Mouse (Mus musculus) heart, postnatal 0 days (tissue): Measurements from ENCODE around the gene Kcp.

Experiments
- CTCF ChIP-seq: IDR thresholded peaks from 2 replicates; pipeline ENCODE4 v1.5.1; 2016; ENCODE audit warnings: antibody characterized with exemption, control low read depth, low read depth
- EP300 ChIP-seq: IDR thresholded peaks from 2 replicates; pipeline ENCODE4 v1.6.1; 2016; ENCODE audit warnings: antibody characterized with exemption, low read depth

DNA sequence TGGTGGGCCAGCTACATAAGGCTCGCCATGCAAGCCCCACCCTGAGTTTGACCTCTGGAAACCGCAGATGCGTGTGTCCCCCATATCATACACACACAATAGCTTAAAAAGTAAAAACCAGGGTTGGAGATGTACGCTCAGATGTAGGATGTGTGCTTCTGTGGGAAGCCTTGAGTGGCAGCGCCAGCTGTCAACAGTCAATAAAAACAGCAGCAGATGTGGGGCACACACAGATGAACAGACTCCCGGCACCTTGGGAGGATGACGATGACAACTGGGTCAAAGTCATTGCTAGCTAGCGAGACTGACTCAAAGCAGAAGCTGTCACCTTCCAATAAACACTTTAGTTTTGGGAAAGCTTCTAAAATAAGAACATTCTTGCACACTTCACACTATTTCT, 31.8 kb upstream of the Kcp start:
- TF ChIP-seq CTCF, result no peak
- no peak for TF ChIP-seq EP300
